Mouse (Mus musculus) ES-E14 (cell line): ENCODE results near the gene Fhit. TPM values are rescaled to one million over a fixed set of nuclear protein-coding genes. Genes with fewer than 3 reads are reported as not detected.

Experiments used
- DNase-seq: peaks from one replicate; pipeline ENCODE4 v3.0.0-alpha.2; 2013; ENCODE audit warnings: low read depth, low spot score
- H3K27ac ChIP-seq: 2 replicates; pipeline ENCODE4 v1.5.1; 2012; ENCODE audit warnings: low read depth, mild to moderate bottlenecking, low read length, moderate library complexity, mixed read lengths; ENCODE audit not compliant: poor library complexity, insufficient read depth, severe bottlenecking
- H3K36me3 ChIP-seq: 2 replicates; pipeline ENCODE4 v1.6.1; 2012; ENCODE audit warnings: mild to moderate bottlenecking, low read length, moderate library complexity, mixed read lengths; ENCODE audit not compliant: control insufficient read depth, poor library complexity, insufficient read depth, severe bottlenecking
- H3K4me1 ChIP-seq, 2 experiments: fragments of 150-350 bp in 1 of 2; sonication (generic) in 1 of 2; 2 replicates each; pipeline ENCODE4 v1.6.1; 2012; ENCODE audit warnings: low read length in 2 of 2, mild to moderate bottlenecking in 1 of 2, mixed read lengths in 1 of 2; ENCODE audit not compliant: control insufficient read depth in 2 of 2, insufficient read depth in 2 of 2, poor library complexity in 1 of 2
- H3K4me3 ChIP-seq, 2 experiments: fragments of 150-350 bp in 1 of 2; sonication (generic) in 1 of 2; 2 replicates each; pipeline ENCODE4 v1.5.1; 2012; ENCODE audit warnings: low read length in 2 of 2, low read depth in 1 of 2, mild to moderate bottlenecking in 1 of 2, mixed read lengths in 1 of 2; ENCODE audit not compliant: insufficient read depth in 1 of 2, poor library complexity in 1 of 2, severe bottlenecking in 1 of 2
- H3K9ac ChIP-seq: 2 replicates; pipeline ENCODE4 v1.6.1; 2012; ENCODE audit warnings: low read depth, mild to moderate bottlenecking, low read length, mixed read lengths; ENCODE audit not compliant: poor library complexity, insufficient read depth, severe bottlenecking
- H3K9me3 ChIP-seq: fragments of 150-350 bp; sonication (generic); 2 replicates; pipeline ENCODE4 v1.6.1; 2012; ENCODE audit warnings: low read depth, mild to moderate bottlenecking, low read length; ENCODE audit not compliant: control insufficient read depth, insufficient read depth
- CHD2 ChIP-seq: IDR thresholded peaks from 2 replicates; pipeline ENCODE4 v1.6.1; 2014; ENCODE audit warnings: mild to moderate bottlenecking, low read depth, low read length, inconsistent platforms
- HCFC1 ChIP-seq: IDR thresholded peaks from 2 replicates; pipeline ENCODE4 v1.6.1; 2012; ENCODE audit warnings: low read length, inconsistent platforms, borderline replicate concordance; ENCODE audit not compliant: insufficient read depth
- MAFK ChIP-seq: IDR thresholded peaks from 2 replicates; pipeline ENCODE4 v1.6.1; 2014; ENCODE audit warnings: mild to moderate bottlenecking, low read depth, low read length, inconsistent platforms; ENCODE audit not compliant: insufficient read depth
- ZC3H11A ChIP-seq: IDR thresholded peaks from 2 replicates; pipeline ENCODE4 v1.6.1; 2012; ENCODE audit warnings: low read depth, mild to moderate bottlenecking, inconsistent platforms, low read length, borderline replicate concordance
- ZNF384 ChIP-seq: IDR thresholded peaks from 2 replicates; pipeline ENCODE4 v1.6.1; 2012; ENCODE audit warnings: low read depth, low read length, inconsistent platforms
- in situ Hi-C, 2 experiments: fragments of 600-800 bp; cut with MboI; formaldehyde crosslinking; loops; one replicate each; pipeline ENCODE4 v1.15.1; 2025; ENCODE audit warnings: low sequenced_read_pairs in 2 of 2, inconsistent platforms in 1 of 2; ENCODE audit not compliant: unreplicated experiment in 2 of 2
- total RNA-seq: library from RNA; depleted of rRNA; stranded (reverse); fragments of 300-350 nt; gene quantifications from 2 replicates; pipeline ENCODE4 v1.2.3, GENCODE M21; 2012

Fhit gene
- total RNA-seq, 1 experiment, result 1.0 TPM

DNA sequence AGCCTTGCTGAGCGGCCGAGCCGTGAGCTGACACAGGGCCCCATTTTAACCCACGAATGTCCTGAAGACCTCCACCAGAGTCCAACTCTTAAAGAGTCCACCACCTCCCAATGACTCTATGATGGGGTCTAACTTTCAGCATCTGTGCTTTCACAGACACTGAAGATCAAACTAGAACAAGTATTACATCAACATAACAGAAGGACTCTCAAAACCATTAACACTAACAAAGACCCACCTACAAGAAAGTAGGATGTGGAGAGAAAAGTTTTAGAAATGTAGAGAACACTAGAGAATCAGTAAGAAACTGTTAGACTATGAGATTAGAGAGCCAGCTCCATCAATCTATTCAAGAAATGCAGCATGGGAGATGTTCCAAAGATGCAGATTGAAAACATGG lies 501.6 kb downstream of the Fhit start:
- H3K36me3 ChIP-seq, result no peaks in the 10 kb centered on the region
- TF ChIP-seq CHD2, result no peak
- no peak for TF ChIP-seq MAFK
- TF ChIP-seq ZC3H11A, result no peak
- TF ChIP-seq ZNF384, result no peak
- TF ChIP-seq HCFC1, result no peak
- no peaks in the 10 kb centered on the region for H3K9me3 ChIP-seq
- no peak overlapping the region for H3K27ac ChIP-seq
- no peak for DNase-seq
- in situ Hi-C loops, result no loop called here
- H3K4me1 ChIP-seq, result no peaks in the 10 kb centered on the region
- no peak overlapping the region for H3K9ac ChIP-seq
- no peak overlapping the region for H3K4me3 ChIP-seq

DNA sequence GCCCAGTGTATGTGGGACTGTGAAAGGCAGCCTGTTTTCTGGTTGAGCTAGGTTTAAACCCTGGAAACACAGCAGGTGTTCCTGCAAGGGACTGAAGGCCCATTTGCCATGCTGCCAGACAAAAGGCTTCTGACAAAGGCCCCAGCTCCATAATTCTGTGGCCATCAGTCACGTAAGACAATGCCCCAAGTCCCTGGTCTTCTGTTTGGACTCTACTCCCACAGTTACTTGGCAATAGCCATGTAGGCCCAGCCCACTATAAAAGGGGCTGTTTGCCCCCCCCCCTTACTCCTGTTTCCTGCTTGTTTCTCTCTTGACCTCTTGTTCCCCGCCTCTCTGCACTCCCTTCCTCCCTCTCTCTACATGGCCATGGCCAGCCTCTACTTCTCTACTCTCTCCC lies 502.5 kb downstream of the Fhit start:
- no peaks in the 10 kb centered on the region for H3K36me3 ChIP-seq
- H3K9me3 ChIP-seq, result no peaks in the 10 kb centered on the region
- no peak overlapping the region for H3K9ac ChIP-seq
- H3K4me1 ChIP-seq, result no peaks in the 10 kb centered on the region
- H3K4me3 ChIP-seq, result no peak overlapping the region
- H3K27ac ChIP-seq, result no peak overlapping the region
- in situ Hi-C loops, result no loop called here
- no peak for DNase-seq
- TF ChIP-seq MAFK, result no peak
- no peak for TF ChIP-seq CHD2
- TF ChIP-seq ZNF384, result no peak
- no peak for TF ChIP-seq HCFC1
- no peak for TF ChIP-seq ZC3H11A

DNA sequence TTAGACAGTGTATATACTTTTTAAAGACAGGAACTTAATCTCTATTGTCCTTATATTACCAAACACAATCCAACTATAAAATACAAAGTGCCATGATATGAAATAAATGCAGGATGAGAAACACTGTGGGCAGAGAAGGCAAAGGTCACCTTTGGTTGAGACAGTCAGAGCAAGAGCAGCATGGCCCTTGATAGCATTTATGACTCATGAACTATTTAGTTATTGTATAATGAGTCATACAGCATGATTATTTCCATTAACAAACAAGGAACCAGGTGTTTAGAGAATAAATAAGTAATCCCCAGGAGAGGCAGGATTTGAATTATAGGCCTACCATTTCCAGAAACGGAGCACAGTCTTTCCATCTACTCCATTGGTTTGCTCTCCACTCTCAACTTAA lies 503.6 kb downstream of the Fhit start:
- Histone ChIP-seq H3K9me3 (no peaks in the 10 kb centered on the region), H3K4me3 (no peak overlapping the region), H3K4me1 (no peaks in the 10 kb centered on the region), H3K36me3 (no peaks in the 10 kb centered on the region), H3K9ac (no peak overlapping the region), H3K27ac (no peak overlapping the region)
- no peak for TF ChIP-seq ZC3H11A
- no peak for TF ChIP-seq MAFK
- TF ChIP-seq ZNF384, result no peak
- no peak for DNase-seq
- in situ Hi-C loops, result no loop called here

DNA sequence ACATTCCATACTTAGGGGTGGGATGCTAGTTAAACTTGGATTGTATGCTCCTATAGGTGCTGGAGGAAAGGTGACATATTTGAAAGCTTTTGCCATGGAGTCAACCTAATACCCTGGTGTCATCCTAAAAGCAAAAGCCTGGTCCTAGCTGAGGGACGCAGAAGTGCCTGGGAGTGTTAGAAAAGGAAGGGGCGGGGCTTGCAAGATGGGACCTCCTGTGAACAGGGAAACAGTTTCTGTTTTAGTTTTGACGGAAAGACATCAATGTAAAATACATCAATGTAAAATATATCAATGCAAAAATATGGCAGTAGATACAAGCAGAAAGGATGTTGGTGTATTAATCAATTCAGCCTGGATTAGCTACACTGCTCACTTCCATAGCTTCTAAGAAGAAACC lies 504.5 kb downstream of the Fhit start:
- Histone ChIP-seq H3K9ac (no peak overlapping the region), H3K4me3 (no peak overlapping the region), H3K27ac (no peak overlapping the region), H3K36me3 (no peaks in the 10 kb centered on the region), H3K9me3 (no peaks in the 10 kb centered on the region), H3K4me1 (no peaks in the 10 kb centered on the region)
- TF ChIP-seq ZC3H11A (no peak), MAFK (no peak), HCFC1 (no peak), CHD2 (no peak), ZNF384 (no peak)
- in situ Hi-C loops, result no loop called here
- no peak for DNase-seq

DNA sequence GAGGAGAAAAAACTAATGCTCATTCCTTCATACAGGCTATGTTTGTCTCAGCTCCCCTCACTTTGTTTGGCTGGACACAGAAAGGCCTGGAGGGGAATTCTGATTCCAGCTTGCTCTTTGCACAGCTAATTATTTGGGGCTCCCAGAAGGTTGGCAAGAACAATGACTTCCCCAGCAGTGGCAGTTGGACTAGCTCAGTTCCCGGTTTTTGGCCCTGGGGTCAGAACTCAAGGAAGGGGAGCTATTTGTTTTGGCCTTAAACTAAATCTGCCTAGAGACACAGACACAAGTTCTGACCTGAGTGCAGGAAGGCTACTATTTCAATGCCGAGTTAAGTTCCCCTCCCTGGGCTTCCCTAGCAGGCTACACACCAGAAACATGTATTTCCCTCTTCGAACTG lies 506.0 kb downstream of the Fhit start:
- no peaks in the 10 kb centered on the region for H3K4me1 ChIP-seq
- H3K27ac ChIP-seq, result no peak overlapping the region
- DNase-seq, result no peak
- H3K36me3 ChIP-seq, result no peaks in the 10 kb centered on the region
- H3K9me3 ChIP-seq, result no peaks in the 10 kb centered on the region
- H3K9ac ChIP-seq, result no peak overlapping the region
- in situ Hi-C loops, result no loop called here
- H3K4me3 ChIP-seq, result no peak overlapping the region
- no peak for TF ChIP-seq CHD2
